Mouse (Mus musculus): ENCODE measurements around the gene Mical2.

- TF ChIP-seq POLR2A (IDR thresholded peaks at IDR 0.05; ENCODE audit: low read depth, low read length) (no peak), CTCF (IDR thresholded peaks at IDR 0.05; ENCODE audit: extremely low read depth, insufficient read length, insufficient replicate concordance, low read depth, low read length) (no peak)
Observed at GRCm38 (mm10) chr7:112278648-112279047, 53.0 kb downstream of the Mical2 start.
